In genomic region chr11:82032678-82033344, GRCm38 (mm10) we compare ENCODE assay signal across 8 mouse cellular contexts. TPM values are rescaled to one million over a fixed set of nuclear protein-coding genes. Genes with fewer than 3 reads are reported as not detected.
DNase-seq lines count a peak whose midpoint lies in the region; ATAC-seq lines count a peak whose summit lies in the region.

No protein-coding gene starts in this region.

- no peak for ATAC-seq in forebrain, embryonic 15.5 days (replicated peaks)

- H3K4me3 ChIP-seq in heart, embryonic 10.5 days: no peak overlapping the region
- H3K4me3 ChIP-seq in forebrain, embryonic 15.5 days: no peak overlapping the region

- peak; percentile 20 for DNase-seq in embryo, embryonic 10.5 days (ENCODE audit: low spot score)
- DNase-seq in embryo, embryonic 10 days (ENCODE audit: low spot score): no peak
- DNase-seq in adrenal gland, adult 2 months: peak; percentile 78
- no peak for DNase-seq in heart, embryonic 10.5 days (ENCODE audit: low spot score)
- peak; percentile 57 for DNase-seq in kidney, adult 9 months
- peak; percentile 73 for DNase-seq in lung, postnatal 36 days
- no peak for DNase-seq in spleen, adult 18-20 months

- peaks cover 6% of the 10 kb centered on the region; the same call in 1 of the 2 replicates for H3K4me1 ChIP-seq in heart, embryonic 10.5 days
- peaks cover 10% of the 10 kb centered on the region for H3K4me1 ChIP-seq in forebrain, embryonic 15.5 days

- H3K9ac ChIP-seq in forebrain, embryonic 15.5 days (replicated peaks): no peak overlapping the region

- 0 out of 2 replicates have a peak overlapping the region, but pooled peaks have one; percentile 22 for H3K27ac ChIP-seq in heart, embryonic 10.5 days
- no peak overlapping the region for H3K27ac ChIP-seq in forebrain, embryonic 15.5 days (replicated peaks)

- WGBS in heart, embryonic 10.5 days: 44% methylated on average over 8 of the region's 8 CpGs
- WGBS in forebrain, embryonic 15.5 days: 50% methylated on average over 8 of the region's 8 CpGs

- no peak overlapping the region for H3K4me2 ChIP-seq in forebrain, embryonic 15.5 days (replicated peaks)

- H3K9me3 ChIP-seq in heart, embryonic 10.5 days: no peaks in the 10 kb centered on the region
- H3K9me3 ChIP-seq in forebrain, embryonic 15.5 days: no peaks in the 10 kb centered on the region

- no peaks in the 10 kb centered on the region for H3K36me3 ChIP-seq in heart, embryonic 10.5 days
- no peaks in the 10 kb centered on the region for H3K36me3 ChIP-seq in forebrain, embryonic 15.5 days

- no peaks in the 10 kb centered on the region for H3K27me3 ChIP-seq in heart, embryonic 10.5 days (ENCODE audit: insufficient read depth, poor library complexity, severe bottlenecking)
- H3K27me3 ChIP-seq in forebrain, embryonic 15.5 days: no peaks in the 10 kb centered on the region

RNA-seq across cellular contexts. Expression of gene Ccl2, which starts 2.6 kb away (rescaled TPM):
- 1 to 10 TPM in 1 of 2 experiments, under 1 TPM in 1; 0.98 to 2.0 TPM for total RNA-seq in adrenal gland, adult 2 months (2021)
- polyA plus RNA-seq in adrenal gland, adult 2 months (2012; rRNA removed): 4.1 and 5.5 TPM in 2 replicates
- polyA plus RNA-seq in heart, embryonic 10.5 days (2016; fragmentation: Nextera tagmentation; extraction: Ambion mirVana): 6.7 and 8.0 TPM in 2 replicates
- 0.17 and 0.65 TPM in 2 replicates for polyA plus RNA-seq in forebrain, embryonic 15.5 days (2015; fragmentation: Nextera tagmentation; extraction: Ambion mirVana)

RNA-seq across cellular contexts. Expression of gene Gm17268, which starts 5.6 kb away (rescaled TPM):
- total RNA-seq in adrenal gland, adult 2 months (2021): not detected
- polyA plus RNA-seq in adrenal gland, adult 2 months (2012; rRNA removed): not detected in 2 replicates
- polyA plus RNA-seq in heart, embryonic 10.5 days (2016; fragmentation: Nextera tagmentation; extraction: Ambion mirVana): not detected in 2 replicates
- polyA plus RNA-seq in forebrain, embryonic 15.5 days (2015; fragmentation: Nextera tagmentation; extraction: Ambion mirVana): not detected in 2 replicates

RNA-seq across cellular contexts. Expression of gene Ccl7, which starts 12.7 kb away (rescaled TPM):
- total RNA-seq in adrenal gland, adult 2 months (2021): 1 to 10 TPM in 1 of 2 experiments, under 1 TPM in 1; 0.49 to 2.9 TPM
- polyA plus RNA-seq in adrenal gland, adult 2 months (2012; rRNA removed): 0.28 and 0.48 TPM in 2 replicates
- 1.7 and 2.1 TPM in 2 replicates for polyA plus RNA-seq in heart, embryonic 10.5 days (2016; fragmentation: Nextera tagmentation; extraction: Ambion mirVana)
- 0.32 and 0.51 TPM in 2 replicates for polyA plus RNA-seq in forebrain, embryonic 15.5 days (2015; fragmentation: Nextera tagmentation; extraction: Ambion mirVana)

RNA-seq across cellular contexts. Expression of gene Ccl11, which starts 24.8 kb away (rescaled TPM):
- 10 to 100 TPM in 1 of 2 experiments, 1 to 10 TPM in 1; 5.2 to 13.8 TPM for total RNA-seq in adrenal gland, adult 2 months (2021)
- polyA plus RNA-seq in adrenal gland, adult 2 months (2012; rRNA removed): 3.3 and 3.5 TPM in 2 replicates
- polyA plus RNA-seq in heart, embryonic 10.5 days (2016; fragmentation: Nextera tagmentation; extraction: Ambion mirVana): not detected in 2 replicates
- polyA plus RNA-seq in forebrain, embryonic 15.5 days (2015; fragmentation: Nextera tagmentation; extraction: Ambion mirVana): not detected in 2 replicates

Comparison
In these comparisons a context has a peak if more than half of its experiments do, and no peak if none do; other contexts are left out.
1. DNase-seq: peak in embryo, embryonic 10.5 days (single experiment), adrenal gland, adult 2 months (single experiment), kidney, adult 9 months (single experiment) and lung, postnatal 36 days (single experiment); none in embryo, embryonic 10 days (single experiment), heart, embryonic 10.5 days (single experiment) and spleen, adult 18-20 months (0 of 2).